Mouse (Mus musculus) limb, embryonic 12.5 days (tissue): ENCODE data around the gene Plin5. TPM values are rescaled to one million over a fixed set of nuclear protein-coding genes. Genes with fewer than 3 reads are reported as not detected.

Source experiments
- ATAC-seq: fragments of 200-750 bp; cut with Nextera tagmentation; 2 replicates; pipeline ENCODE4 v1.8.0; 2017; ENCODE audit warnings: low read depth, moderate TSS enrichment; ENCODE audit not compliant: insufficient number of reproducible peaks, insufficient read depth, low FRiP score, low TSS enrichment
- H3K27ac ChIP-seq: fragments of 300-500 bp; sonication (generic); 2 replicates; pipeline ENCODE4 v1.5.1; 2016; ENCODE audit warnings: mild to moderate bottlenecking, moderate library complexity
- H3K27me3 ChIP-seq: fragments of 300-500 bp; sonication (generic); 2 replicates; pipeline ENCODE4 v1.6.1; 2016; ENCODE audit warnings: mild to moderate bottlenecking, moderate library complexity
- H3K36me3 ChIP-seq: fragments of 300-500 bp; sonication (generic); 2 replicates; pipeline ENCODE4 v1.6.1; 2016; ENCODE audit warnings: mild to moderate bottlenecking, moderate library complexity
- H3K4me1 ChIP-seq: fragments of 300-500 bp; sonication (generic); replicated peaks from 2 replicates; pipeline ENCODE4 v1.6.1; 2016
- H3K4me2 ChIP-seq: fragments of 300-500 bp; sonication (generic); 2 replicates; pipeline ENCODE4 v1.6.1; 2016; ENCODE audit warnings: mild to moderate bottlenecking, moderate library complexity
- H3K4me3 ChIP-seq: fragments of 300-500 bp; sonication (generic); replicated peaks from 2 replicates; pipeline ENCODE4 v1.5.1; 2016; ENCODE audit warnings: mild to moderate bottlenecking
- H3K9ac ChIP-seq: fragments of 300-500 bp; sonication (generic); replicated peaks from 2 replicates; pipeline ENCODE4 v1.6.1; 2016; ENCODE audit warnings: mild to moderate bottlenecking, moderate library complexity
- H3K9me3 ChIP-seq: fragments of 300-500 bp; sonication (generic); 2 replicates; pipeline ENCODE4 v1.6.1; 2016; ENCODE audit warnings: mild to moderate bottlenecking, moderate library complexity
- WGBS: fragments of 180-500 bp; shearing (Covaris S2); methylation state at CpG from one replicate; pipeline ENCODE4 v1.1.7; 2016; 5-methylcytosine and 5-hydroxymethylcytosine counted together
- polyA plus RNA-seq: library from polyadenylated mRNA; unstranded; fragments of >200 nt; fragmentation: Nextera tagmentation; extraction: Ambion mirVana; gene quantifications from 2 replicates; pipeline ENCODE4 v1.2.1, GENCODE M21; 2016

Plin5 gene
- 0.10 TPM in 2 replicates for polyA plus RNA-seq

GRCm38 (mm10) chr17:56117251-56117710, at the start of gene Plin5:
Gene Plin5 (minus strand): TSS chr17:56117596.
- Histone ChIP-seq H3K9ac (peak within 1 kb of the TSS; percentile 23), H3K27ac (no peak within 1 kb of the TSS), H3K36me3 (no peaks in the 10 kb centered on the region), H3K4me1 (peaks cover 19% of the 10 kb centered on the region), H3K9me3 (peaks cover 6% of the 10 kb centered on the region), H3K27me3 (peaks cover 69% of the 10 kb centered on the region), H3K4me3 (peak within 1 kb of the TSS; percentile 30), H3K4me2 (peak within 1 kb of the TSS; percentile 60)
- under 1% methylated on average over 26 of the region's 27 CpGs for WGBS
- peak; percentile 18; the same call in 1 of the 2 replicates for ATAC-seq

GRCm38 (mm10) chr17:56165671-56166070, 48.3 kb upstream of the Plin5 start:
- no peaks in the 10 kb centered on the region for H3K36me3 ChIP-seq
- H3K27ac ChIP-seq: no peak overlapping the region
- ATAC-seq: no peak
- H3K9me3 ChIP-seq: no peaks in the 10 kb centered on the region
- WGBS: 68% methylated on average over 11 of the region's 11 CpGs
- no peak overlapping the region for H3K4me3 ChIP-seq
- no peaks in the 10 kb centered on the region for H3K27me3 ChIP-seq
- no peak overlapping the region for H3K4me2 ChIP-seq
- H3K4me1 ChIP-seq: peaks cover 14% of the 10 kb centered on the region
- no peak overlapping the region; the same call in 1 of the 2 replicates for H3K9ac ChIP-seq

DNA sequence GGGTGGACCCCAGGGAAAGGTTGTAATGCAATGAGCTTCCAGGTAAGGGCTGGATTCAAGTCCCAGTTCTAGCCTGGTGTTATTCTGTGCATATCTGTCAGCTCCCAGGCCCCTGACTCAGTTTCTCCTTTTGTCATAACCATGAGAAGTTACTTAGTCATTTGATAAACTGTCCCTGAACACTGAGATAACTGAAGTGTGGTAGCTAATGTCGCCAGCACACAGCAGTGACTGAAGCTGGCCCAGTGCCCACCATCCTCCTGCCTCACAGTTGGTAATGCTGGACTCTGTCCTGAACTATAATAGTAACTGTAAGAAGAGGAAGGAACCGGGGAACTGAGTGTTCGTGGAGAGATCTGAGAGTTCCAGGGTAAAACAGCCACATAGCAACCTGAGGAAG, 47.1 kb upstream of the Plin5 start:
- Histone ChIP-seq H3K27me3 (peaks cover under 1% of the 10 kb centered on the region), H3K4me1 (peaks cover 14% of the 10 kb centered on the region), H3K4me3 (no peak overlapping the region), H3K9ac (no peak overlapping the region), H3K36me3 (no peaks in the 10 kb centered on the region), H3K4me2 (no peak overlapping the region), H3K9me3 (no peaks in the 10 kb centered on the region), H3K27ac (no peak overlapping the region)
- 81% methylated on average over 3 of the region's 3 CpGs for WGBS
- ATAC-seq: no peak

DNA sequence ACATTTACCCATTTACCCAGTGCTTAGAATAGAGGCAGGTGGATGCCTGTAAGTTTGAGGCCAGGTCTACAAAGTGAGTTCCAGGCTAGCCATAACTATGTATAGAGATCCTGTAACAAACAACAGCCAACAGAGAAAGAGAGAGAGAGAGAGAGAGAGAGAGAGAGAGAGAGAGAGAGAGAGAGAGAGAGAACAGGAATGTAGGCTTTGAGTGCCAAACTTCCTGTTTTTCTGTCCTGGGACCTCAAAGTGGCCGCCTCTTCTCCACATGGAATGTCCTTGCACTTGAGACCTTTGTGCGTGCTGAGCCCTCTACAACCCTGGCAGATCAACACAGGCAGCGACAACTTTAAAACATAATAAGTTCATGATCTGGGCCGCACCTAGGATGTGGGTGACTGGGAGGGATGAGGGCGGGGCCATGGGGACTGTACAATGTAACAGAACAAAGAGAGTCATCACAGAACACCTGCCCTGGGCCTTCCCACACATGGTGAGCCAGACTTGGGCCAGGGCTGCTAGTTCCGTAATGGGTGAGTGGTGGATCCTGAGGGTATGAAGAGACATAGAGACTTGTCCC, 46.2 kb upstream of the Plin5 start:
- no peak overlapping the region for H3K27ac ChIP-seq
- H3K9ac ChIP-seq: no peak overlapping the region
- 80% methylated on average over 6 of the region's 6 CpGs for WGBS
- H3K9me3 ChIP-seq: no peaks in the 10 kb centered on the region
- peaks cover 10% of the 10 kb centered on the region for H3K27me3 ChIP-seq
- peak overlapping the region; percentile 75 for H3K4me2 ChIP-seq
- H3K4me3 ChIP-seq: no peak overlapping the region
- H3K4me1 ChIP-seq: peaks cover 14% of the 10 kb centered on the region
- no peak for ATAC-seq
- no peaks in the 10 kb centered on the region for H3K36me3 ChIP-seq

- WGBS: 1% methylated on average over 30 of the region's 30 CpGs
- H3K27me3 ChIP-seq: peaks cover 23% of the 10 kb centered on the region
- peaks cover 14% of the 10 kb centered on the region for H3K4me1 ChIP-seq
- peak within 1 kb of the TSS; percentile 75 for H3K4me2 ChIP-seq
- ATAC-seq: peak; percentile 96
- H3K36me3 ChIP-seq: no peaks in the 10 kb centered on the region
- H3K4me3 ChIP-seq: peak within 1 kb of the TSS; percentile 49
- H3K9me3 ChIP-seq: no peaks in the 10 kb centered on the region
- H3K27ac ChIP-seq: 0 out of 2 replicates have a peak within 1 kb of the TSS, but pooled peaks have one; percentile 17
- H3K9ac ChIP-seq: peak within 1 kb of the TSS; percentile 62
These were observed 44.9 kb upstream of the Plin5 start, which contains the start of gene Tnfaip8l1 for GRCm38 (mm10) chr17:56162231-56162774. Gene Tnfaip8l1 (plus strand): TSS chr17:56162477.

DNA sequence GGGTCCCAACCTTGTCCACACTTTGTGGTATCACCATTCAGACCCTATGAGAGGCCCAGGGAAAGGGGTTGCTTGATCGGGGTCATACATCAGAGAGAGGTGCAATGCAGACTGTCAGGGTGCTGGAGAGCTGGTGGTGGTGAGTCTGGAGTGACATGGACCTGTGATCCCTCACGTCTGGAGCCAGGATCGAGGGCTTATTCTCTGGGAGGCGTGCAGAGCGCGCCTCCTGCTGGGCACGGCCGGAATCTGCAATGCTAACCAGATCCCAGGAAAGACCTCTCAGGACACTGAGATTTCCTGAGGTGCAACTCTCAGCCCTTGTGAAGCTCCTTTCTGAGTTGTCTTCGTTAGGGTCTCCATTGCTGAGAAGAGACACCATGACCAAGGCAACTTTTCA, 42.3 kb upstream of the Plin5 start:
- WGBS: 1% methylated on average over 9 of the region's 9 CpGs
- no peaks in the 10 kb centered on the region for H3K9me3 ChIP-seq
- no peaks in the 10 kb centered on the region for H3K36me3 ChIP-seq
- H3K27ac ChIP-seq: no peak overlapping the region
- peaks cover 48% of the 10 kb centered on the region for H3K27me3 ChIP-seq
- H3K9ac ChIP-seq: no peak overlapping the region
- no peak for ATAC-seq
- no peak overlapping the region for H3K4me2 ChIP-seq
- peaks cover 14% of the 10 kb centered on the region for H3K4me1 ChIP-seq
- no peak overlapping the region for H3K4me3 ChIP-seq

DNA sequence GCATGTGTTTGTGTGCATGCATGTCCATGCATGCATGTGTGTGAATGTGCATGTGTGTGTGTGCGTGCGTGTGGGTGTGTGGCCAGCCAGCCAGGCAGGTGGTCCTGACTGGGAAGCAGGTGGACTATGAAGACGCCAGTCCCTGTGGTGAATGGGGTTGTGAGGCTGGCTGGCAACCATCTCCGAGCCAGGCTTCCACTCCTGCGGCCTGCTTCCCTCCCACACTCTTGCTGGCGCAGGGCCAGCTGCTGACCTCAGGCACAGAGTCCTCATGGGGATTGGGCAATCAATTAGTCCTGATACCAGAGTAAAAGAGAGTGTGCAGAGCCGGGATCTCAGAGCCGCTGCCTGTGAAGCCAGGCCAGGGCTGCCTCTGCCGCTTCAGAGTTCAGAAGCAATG, 36.2 kb upstream of the Plin5 start:
- Histone ChIP-seq H3K27me3 (peaks cover 91% of the 10 kb centered on the region), H3K4me1 (peaks cover 15% of the 10 kb centered on the region), H3K9ac (no peak overlapping the region), H3K4me3 (no peak overlapping the region), H3K36me3 (no peaks in the 10 kb centered on the region), H3K9me3 (no peaks in the 10 kb centered on the region), H3K4me2 (no peak overlapping the region), H3K27ac (no peak overlapping the region)
- no peak for ATAC-seq
- WGBS: 35% methylated on average over 9 of the region's 9 CpGs

GRCm38 (mm10) chr17:56149897-56150296, 32.5 kb upstream of the Plin5 start:
- Histone ChIP-seq H3K36me3 (no peaks in the 10 kb centered on the region), H3K27me3 (peaks cover 91% of the 10 kb centered on the region), H3K4me3 (no peak overlapping the region), H3K9ac (no peak overlapping the region), H3K4me1 (peaks cover 21% of the 10 kb centered on the region), H3K4me2 (no peak overlapping the region), H3K27ac (no peak overlapping the region), H3K9me3 (no peaks in the 10 kb centered on the region)
- 29% methylated on average over 2 of the region's 2 CpGs for WGBS
- no peak for ATAC-seq

DNA sequence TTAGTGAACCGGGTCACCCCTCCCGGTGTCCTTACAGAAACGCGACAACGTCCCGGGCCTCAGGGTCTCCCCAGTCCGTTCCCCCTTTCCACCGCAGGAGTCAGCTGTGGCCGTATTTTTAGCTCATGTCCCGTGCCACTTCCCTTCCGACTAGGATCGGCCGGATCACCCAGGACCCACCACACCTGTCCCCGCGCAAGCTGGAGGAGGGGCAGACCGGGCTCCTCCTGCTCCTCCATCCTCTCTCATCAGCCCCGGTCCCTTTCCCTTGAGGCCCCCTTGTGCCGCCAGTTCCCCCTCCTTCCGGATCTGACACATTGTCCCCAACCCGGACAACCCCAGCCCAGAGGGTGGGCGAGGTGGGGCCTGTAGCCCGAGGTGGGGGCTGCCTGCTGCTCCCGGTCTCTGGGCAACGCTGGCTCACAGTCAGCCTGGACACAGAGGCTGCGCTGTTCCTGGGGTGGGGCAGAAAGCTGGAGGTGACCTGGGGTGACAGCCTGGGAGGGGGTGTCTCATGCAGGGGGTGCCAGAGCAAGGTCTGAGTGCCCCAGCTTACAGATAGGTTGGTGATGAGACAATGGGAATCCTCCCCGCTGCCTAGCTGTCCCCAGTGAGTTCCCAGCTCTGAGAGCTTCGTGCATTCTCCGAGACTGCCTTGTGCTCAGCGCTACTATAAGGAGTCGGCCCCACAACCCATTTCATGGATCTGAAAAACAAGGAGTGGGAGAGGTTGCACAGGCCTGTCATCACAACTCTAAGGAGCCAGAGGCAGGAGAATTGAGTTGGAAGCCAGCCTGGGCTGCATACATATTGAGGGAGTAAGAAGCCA, 31.6 kb upstream of the Plin5 start:
- peaks cover 92% of the 10 kb centered on the region for H3K27me3 ChIP-seq
- H3K9ac ChIP-seq: peak overlapping the region; percentile 23; the same call in 1 of the 2 replicates
- WGBS: 2% methylated on average over 30 of the region's 30 CpGs
- no peaks in the 10 kb centered on the region for H3K36me3 ChIP-seq
- no peak; the same call in 1 of the 2 replicates for ATAC-seq
- peak overlapping the region; percentile 18 for H3K4me3 ChIP-seq
- H3K9me3 ChIP-seq: no peaks in the 10 kb centered on the region
- peaks cover 21% of the 10 kb centered on the region for H3K4me1 ChIP-seq
- H3K27ac ChIP-seq: no peak overlapping the region
- H3K4me2 ChIP-seq: peak overlapping the region; percentile 42

GRCm38 (mm10) chr17:56148280-56148679, 30.9 kb upstream of the Plin5 start:
- Histone ChIP-seq H3K9me3 (no peaks in the 10 kb centered on the region), H3K36me3 (no peaks in the 10 kb centered on the region), H3K4me1 (peaks cover 13% of the 10 kb centered on the region; the same call in 1 of the 2 replicates), H3K9ac (no peak overlapping the region; the same call in 1 of the 2 replicates), H3K27me3 (peaks cover 92% of the 10 kb centered on the region), H3K4me3 (peak overlapping the region; percentile 18), H3K27ac (no peak overlapping the region), H3K4me2 (peak overlapping the region; percentile 42)
- ATAC-seq: no peak
- 15% methylated on average over 9 of the region's 9 CpGs for WGBS

GRCm38 (mm10) chr17:56147420-56147819, 30.0 kb upstream of the Plin5 start:
- Histone ChIP-seq H3K4me3 (no peak overlapping the region), H3K9me3 (no peaks in the 10 kb centered on the region), H3K27ac (no peak overlapping the region), H3K27me3 (peaks cover 96% of the 10 kb centered on the region), H3K4me1 (peaks cover 14% of the 10 kb centered on the region), H3K36me3 (no peaks in the 10 kb centered on the region), H3K4me2 (no peak overlapping the region), H3K9ac (no peak overlapping the region)
- ATAC-seq: no peak
- WGBS: 43% methylated on average over 12 of the region's 12 CpGs
